Mouse (Mus musculus) midbrain, embryonic 12.5 days (tissue): ENCODE results near the gene Ago4. TPM values are rescaled to one million over a fixed set of nuclear protein-coding genes. Genes with fewer than 3 reads are reported as not detected.
"Not testable (repeated sequence)": the region's sequence is repeated elsewhere in the genome, so short reads cannot be mapped to it uniquely, and the experiment has no call there.

Experiments used
- ATAC-seq: fragments of 200-750 bp; cut with Nextera tagmentation; 2 replicates; pipeline ENCODE4 v1.8.0; 2017; ENCODE audit warnings: low read depth, moderate TSS enrichment, moderate library complexity; ENCODE audit not compliant: low FRiP score
- H3K27ac ChIP-seq: fragments of 300-500 bp; sonication (generic); replicated peaks from 2 replicates; pipeline ENCODE4 v1.5.1; 2016; ENCODE audit warnings: mild to moderate bottlenecking
- H3K27me3 ChIP-seq: fragments of 300-500 bp; sonication (generic); 2 replicates; pipeline ENCODE4 v1.6.1; 2016; ENCODE audit warnings: mild to moderate bottlenecking
- H3K36me3 ChIP-seq: fragments of 300-500 bp; sonication (generic); 2 replicates; pipeline ENCODE4 v1.6.1; 2016
- H3K4me1 ChIP-seq: fragments of 300-500 bp; sonication (generic); 2 replicates; pipeline ENCODE4 v1.6.1; 2016
- H3K4me2 ChIP-seq: fragments of 300-500 bp; sonication (generic); replicated peaks from 2 replicates; pipeline ENCODE4 v1.6.1; 2016; ENCODE audit warnings: mild to moderate bottlenecking, moderate library complexity
- H3K4me3 ChIP-seq: fragments of 300-500 bp; sonication (generic); 2 replicates; pipeline ENCODE4 v1.5.1; 2016; ENCODE audit warnings: mild to moderate bottlenecking
- H3K9ac ChIP-seq: fragments of 300-500 bp; sonication (generic); replicated peaks from 2 replicates; pipeline ENCODE4 v1.6.1; 2016; ENCODE audit warnings: mild to moderate bottlenecking, moderate library complexity
- H3K9me3 ChIP-seq: fragments of 300-500 bp; sonication (generic); 2 replicates; pipeline ENCODE4 v1.6.1; 2016; ENCODE audit warnings: mild to moderate bottlenecking
- WGBS: fragments of 180-500 bp; shearing (Covaris S2); methylation state at CpG from one replicate; pipeline ENCODE4 v1.1.7; 2016; 5-methylcytosine and 5-hydroxymethylcytosine counted together
- polyA plus RNA-seq: library from polyadenylated mRNA; unstranded; fragments of >200 nt; fragmentation: Nextera tagmentation; extraction: Ambion mirVana; gene quantifications from 2 replicates; pipeline ENCODE4 v1.2.1, GENCODE M21; 2016

Gene Ago4
- polyA plus RNA-seq, 1 experiment from 2014 or later, result 8.2 TPM

DNA sequence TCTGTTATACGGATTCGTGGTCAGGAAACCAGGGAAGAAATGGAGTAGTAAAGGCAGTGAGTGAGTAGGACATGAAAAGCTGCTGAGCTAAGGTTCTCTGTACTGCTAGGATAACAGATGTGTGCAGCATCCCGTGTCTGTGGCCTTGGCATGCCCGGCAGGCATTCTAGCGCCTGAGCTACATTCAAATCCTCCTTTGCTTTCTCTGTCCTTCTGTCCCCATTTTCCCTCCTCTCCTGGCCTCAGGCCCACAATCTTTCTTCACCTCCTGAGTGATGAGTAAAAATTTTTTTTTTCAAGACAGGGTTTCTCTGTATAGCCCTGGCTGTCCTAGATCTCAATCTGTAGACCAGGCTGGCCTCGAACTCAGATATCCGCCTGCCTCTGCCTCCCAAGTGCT lies 18.9 kb upstream of the Ago4 start:
- ATAC-seq, result no peak
- 83% methylated on average over 7 of the region's 7 CpGs for WGBS
- Histone ChIP-seq H3K4me1 (peaks cover 7% of the 10 kb centered on the region), H3K4me2 (no peak overlapping the region), H3K27ac (no peak overlapping the region), H3K9me3 (no peaks in the 10 kb centered on the region), H3K36me3 (no peaks in the 10 kb centered on the region), H3K27me3 (0 out of 2 replicates have a peak, but pooled peaks cover 15% of the 10 kb centered on the region), H3K4me3 (no peak overlapping the region), H3K9ac (no peak overlapping the region)

DNA sequence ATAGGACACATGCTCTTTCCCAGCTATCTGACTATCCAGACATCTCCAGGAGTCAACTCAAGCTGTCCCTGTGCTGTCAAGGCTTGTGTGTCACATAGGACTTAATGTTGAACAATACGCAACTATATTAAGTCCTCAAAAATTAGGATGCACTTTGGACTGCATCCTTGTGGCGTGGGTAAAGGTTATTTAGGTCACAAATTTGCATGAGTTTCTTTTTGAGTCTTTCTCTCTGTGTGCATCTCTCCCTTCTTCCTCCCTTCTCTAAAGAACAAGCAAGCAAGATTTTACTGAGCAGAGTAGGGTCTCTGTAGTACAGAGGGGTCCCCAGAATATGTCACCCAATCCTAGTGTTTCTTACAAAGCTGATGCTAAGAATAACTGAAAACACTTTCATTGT lies 12.9 kb upstream of the Ago4 start:
- Histone ChIP-seq H3K4me3 (no peak overlapping the region), H3K36me3 (no peaks in the 10 kb centered on the region), H3K27me3 (0 out of 2 replicates have a peak, but pooled peaks cover 4% of the 10 kb centered on the region), H3K27ac (no peak overlapping the region), H3K4me2 (no peak overlapping the region), H3K9ac (no peak overlapping the region), H3K9me3 (no peaks in the 10 kb centered on the region), H3K4me1 (no peaks in the 10 kb centered on the region)
- ATAC-seq, result no peak
- 83% methylated on average over 2 of the region's 2 CpGs for WGBS

DNA sequence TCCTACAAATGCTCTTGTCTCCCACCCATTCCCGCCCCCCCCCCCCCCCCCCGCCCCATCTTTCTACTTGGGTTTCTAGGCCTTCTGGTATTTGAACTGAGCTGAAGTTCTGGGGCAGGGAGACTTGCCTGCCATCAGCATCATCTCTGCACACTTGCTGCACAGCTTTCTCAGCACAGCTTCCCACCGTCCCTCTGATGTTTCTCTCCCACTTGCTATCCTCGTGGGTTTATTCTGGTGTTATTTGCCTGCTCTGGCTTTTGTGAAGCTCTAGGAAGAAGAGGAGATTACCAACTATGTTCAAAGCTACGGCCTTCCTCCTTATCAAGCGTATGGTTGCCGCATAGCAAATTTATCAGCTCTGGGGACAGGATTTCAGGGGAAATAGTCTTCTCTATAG lies 12.4 kb upstream of the Ago4 start:
- Histone ChIP-seq H3K4me3 (no peak overlapping the region), H3K27me3 (no peaks in the 10 kb centered on the region), H3K4me1 (no peaks in the 10 kb centered on the region), H3K27ac (no peak overlapping the region), H3K4me2 (no peak overlapping the region), H3K9me3 (no peaks in the 10 kb centered on the region), H3K36me3 (no peaks in the 10 kb centered on the region), H3K9ac (no peak overlapping the region)
- 72% methylated on average over 6 of the region's 7 CpGs for WGBS
- ATAC-seq, result no peak

DNA sequence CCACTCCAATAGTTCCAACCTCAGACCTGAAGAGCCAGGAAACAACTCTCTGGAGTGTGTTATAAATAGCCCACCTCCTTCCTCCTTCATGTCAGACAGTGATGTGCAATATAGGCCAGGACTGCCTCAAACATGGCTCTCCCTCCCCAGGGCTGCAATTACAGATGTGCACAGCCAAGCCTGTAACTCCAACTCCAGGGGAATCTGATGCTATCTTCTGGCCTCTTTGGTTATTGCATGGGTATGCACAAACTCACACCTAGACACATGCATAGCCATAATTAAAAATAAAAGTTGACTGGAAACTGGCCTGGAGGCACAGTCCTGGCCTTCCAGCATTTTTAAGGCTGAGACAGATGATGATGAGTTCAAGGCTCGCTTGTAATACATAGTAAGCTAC lies 11.7 kb upstream of the Ago4 start:
- no peak overlapping the region for H3K4me2 ChIP-seq
- no peak overlapping the region for H3K9ac ChIP-seq
- H3K4me3 ChIP-seq, result no peak overlapping the region
- no peaks in the 10 kb centered on the region for H3K4me1 ChIP-seq
- ATAC-seq, result no peak
- H3K9me3 ChIP-seq, result no peaks in the 10 kb centered on the region
- H3K36me3 ChIP-seq, result no peaks in the 10 kb centered on the region
- H3K27ac ChIP-seq, result no peak overlapping the region
- H3K27me3 ChIP-seq, result no peaks in the 10 kb centered on the region
- WGBS, result 58% methylated on average over 1 of the region's 1 CpGs

- H3K36me3 ChIP-seq, result no peaks in the 10 kb centered on the region
- no peaks in the 10 kb centered on the region for H3K27me3 ChIP-seq
- H3K4me2 ChIP-seq, result no peak overlapping the region
- H3K9ac ChIP-seq, result no peak overlapping the region
- no peak overlapping the region for H3K27ac ChIP-seq
- no peak for ATAC-seq
- no peaks in the 10 kb centered on the region for H3K9me3 ChIP-seq
- WGBS, result 73% methylated on average over 7 of the region's 7 CpGs
- no peaks in the 10 kb centered on the region for H3K4me1 ChIP-seq
- no peak overlapping the region for H3K4me3 ChIP-seq
Measured at GRCm38 (mm10) chr4:126542838-126543237, 9.6 kb upstream of the Ago4 start.

GRCm38 (mm10) chr4:126540487-126541071 lies 7.3 kb upstream of the Ago4 start:
- Histone ChIP-seq H3K4me1 (no peaks in the 10 kb centered on the region), H3K27ac (no peak overlapping the region), H3K36me3 (no peaks in the 10 kb centered on the region), H3K27me3 (no peaks in the 10 kb centered on the region), H3K4me2 (no peak overlapping the region), H3K9ac (no peak overlapping the region), H3K4me3 (no peak overlapping the region), H3K9me3 (no peaks in the 10 kb centered on the region)
- ATAC-seq, result no peak
- WGBS, result 84% methylated on average over 3 of the region's 3 CpGs

- ATAC-seq, result no peak
- Histone ChIP-seq H3K4me1 (peaks cover 13% of the 10 kb centered on the region), H3K4me2 (no peak overlapping the region), H3K27me3 (peaks cover 5% of the 10 kb centered on the region; the same call in 1 of the 2 replicates), H3K36me3 (no peaks in the 10 kb centered on the region), H3K9ac (no peak overlapping the region), H3K27ac (no peak overlapping the region), H3K4me3 (no peak overlapping the region), H3K9me3 (no peaks in the 10 kb centered on the region)
- 75% methylated on average over 5 of the region's 5 CpGs for WGBS
Measured at GRCm38 (mm10) chr4:126536865-126537264, 3.6 kb upstream of the Ago4 start.

DNA sequence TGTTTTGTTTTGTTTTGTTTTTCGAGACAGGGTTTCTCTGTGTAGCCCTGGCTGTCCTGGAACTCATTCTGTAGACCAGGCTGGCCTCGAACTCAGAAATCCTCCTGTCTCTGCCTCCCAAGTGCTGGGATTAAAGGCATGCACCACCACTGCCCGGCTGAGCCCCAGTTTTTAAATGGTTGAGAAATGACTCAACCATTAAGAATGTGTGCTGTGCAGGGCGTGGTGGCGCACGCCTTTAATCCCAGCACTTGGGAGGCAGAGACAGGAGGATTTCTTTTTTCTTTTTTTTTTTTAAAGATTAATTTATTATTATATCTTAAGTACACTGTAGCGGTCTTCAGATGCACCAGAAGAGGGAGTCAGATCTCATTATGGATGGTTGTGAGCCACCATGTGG lies 2.4 kb upstream of the Ago4 start:
- not testable (repeated sequence) for H3K36me3 ChIP-seq
- WGBS, result 91% methylated on average over 7 of the region's 7 CpGs

GRCm38 (mm10) chr4:126533729-126534070 lies 428 bp upstream of the Ago4 start:
- H3K9ac ChIP-seq, result peak overlapping the region; percentile 90
- H3K4me3 ChIP-seq, result peak overlapping the region; percentile 94
- no peaks in the 10 kb centered on the region for H3K9me3 ChIP-seq
- H3K4me2 ChIP-seq, result peak overlapping the region; percentile 88
- 12% methylated on average over 5 of the region's 7 CpGs for WGBS
- H3K36me3 ChIP-seq, result no peaks in the 10 kb centered on the region
- peaks cover 14% of the 10 kb centered on the region for H3K4me1 ChIP-seq
- peaks cover 5% of the 10 kb centered on the region; the same call in 1 of the 2 replicates for H3K27me3 ChIP-seq
- H3K27ac ChIP-seq, result peak overlapping the region; percentile 85
- ATAC-seq, result no peak; the same call in 1 of the 2 replicates

More for the DNA sequence above, 2.4 kb upstream of the Ago4 start:
- not testable (repeated sequence) for H3K27me3 ChIP-seq, H3K9ac ChIP-seq, H3K27ac ChIP-seq, H3K4me3 ChIP-seq, H3K9me3 ChIP-seq, H3K4me2 ChIP-seq, ATAC-seq
- H3K4me1 ChIP-seq, result peaks cover 14% of the 10 kb centered on the region

- peak overlapping the region; percentile 90 for H3K9ac ChIP-seq
- no peaks in the 10 kb centered on the region for H3K36me3 ChIP-seq
- H3K4me1 ChIP-seq, result peaks cover 14% of the 10 kb centered on the region
- H3K9me3 ChIP-seq, result no peaks in the 10 kb centered on the region
- peak overlapping the region; percentile 94 for H3K4me3 ChIP-seq
- peaks cover 5% of the 10 kb centered on the region; the same call in 1 of the 2 replicates for H3K27me3 ChIP-seq
- H3K4me2 ChIP-seq, result peak overlapping the region; percentile 88
- no peak overlapping the region; the same call in 1 of the 2 replicates for H3K27ac ChIP-seq
- no peak for ATAC-seq
- WGBS, result 23% methylated on average over 5 of the region's 5 CpGs
Measured at GRCm38 (mm10) chr4:126532292-126532691, 980 bp downstream of the Ago4 start.

GRCm38 (mm10) chr4:126526828-126527227 lies 6.4 kb downstream of the Ago4 start:
- no peak for ATAC-seq
- no peak overlapping the region for H3K9ac ChIP-seq
- no peak overlapping the region for H3K27ac ChIP-seq
- H3K36me3 ChIP-seq, result 0 out of 2 replicates have a peak, but pooled peaks cover 5% of the 10 kb centered on the region
- H3K4me3 ChIP-seq, result no peak overlapping the region
- H3K4me2 ChIP-seq, result no peak overlapping the region
- WGBS, result 91% methylated on average over 5 of the region's 5 CpGs
- 0 out of 2 replicates have a peak, but pooled peaks cover under 1% of the 10 kb centered on the region for H3K4me1 ChIP-seq
- H3K9me3 ChIP-seq, result no peaks in the 10 kb centered on the region
- H3K27me3 ChIP-seq, result no peaks in the 10 kb centered on the region

GRCm38 (mm10) chr4:126526164-126526563 lies 7.1 kb downstream of the Ago4 start:
- no peak overlapping the region for H3K9ac ChIP-seq
- no peak for ATAC-seq
- no peaks in the 10 kb centered on the region for H3K9me3 ChIP-seq
- H3K4me3 ChIP-seq, result no peak overlapping the region
- H3K4me1 ChIP-seq, result no peaks in the 10 kb centered on the region
- no peak overlapping the region for H3K4me2 ChIP-seq
- no peaks in the 10 kb centered on the region for H3K27me3 ChIP-seq
- H3K36me3 ChIP-seq, result peaks cover 8% of the 10 kb centered on the region; the same call in 1 of the 2 replicates
- 85% methylated on average over 3 of the region's 3 CpGs for WGBS
- H3K27ac ChIP-seq, result no peak overlapping the region
